Mouse (Mus musculus): ENCODE measurements at regions not wholly inside any gene's neighbourhood (a gene's known extent, or its start where the extent isn't known, plus 50 kb on each side); places are given as distances from the start of the nearest gene placed in this dataset.

DNA sequence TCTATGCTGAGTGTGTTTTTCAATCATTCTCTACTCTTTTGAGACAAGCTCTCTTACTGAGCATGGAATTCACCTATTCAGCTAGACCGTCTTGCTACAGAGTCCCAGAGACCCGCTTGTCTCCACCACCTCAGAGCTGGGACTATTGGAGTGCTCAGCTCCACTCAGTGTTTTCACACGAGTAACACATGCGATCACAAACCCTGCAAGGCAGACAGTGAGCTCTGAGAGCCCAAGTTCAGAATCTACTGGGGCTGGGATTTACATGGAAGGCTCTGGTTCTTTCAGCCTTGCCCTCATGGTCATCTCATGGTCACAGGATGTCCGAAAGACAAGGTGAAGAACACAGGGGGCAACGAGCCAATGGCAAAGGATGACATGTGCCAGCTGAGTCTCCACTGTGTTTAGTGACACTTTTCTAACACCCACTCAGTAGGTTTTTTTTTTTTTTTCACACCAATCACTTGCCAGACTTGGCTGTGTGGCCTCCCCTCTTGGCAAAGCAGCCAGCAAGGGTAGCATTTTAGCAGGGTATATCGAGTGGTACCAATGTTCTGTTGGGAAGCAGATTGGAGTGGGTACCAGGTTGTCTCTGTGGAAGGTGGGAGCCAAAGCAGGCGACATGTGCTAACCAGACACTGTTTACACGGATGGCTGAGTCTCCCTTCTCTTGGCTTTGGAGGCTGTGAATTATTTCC, 51.2 kb upstream of the Gtsf1l start:
- in situ Hi-C loops (cut with MboI; ENCODE audit: low pct_ligation_motif_present, low pct_unique_long_range_greater_than_20kb, low sequenced_read_pairs): no loop called here

DNA sequence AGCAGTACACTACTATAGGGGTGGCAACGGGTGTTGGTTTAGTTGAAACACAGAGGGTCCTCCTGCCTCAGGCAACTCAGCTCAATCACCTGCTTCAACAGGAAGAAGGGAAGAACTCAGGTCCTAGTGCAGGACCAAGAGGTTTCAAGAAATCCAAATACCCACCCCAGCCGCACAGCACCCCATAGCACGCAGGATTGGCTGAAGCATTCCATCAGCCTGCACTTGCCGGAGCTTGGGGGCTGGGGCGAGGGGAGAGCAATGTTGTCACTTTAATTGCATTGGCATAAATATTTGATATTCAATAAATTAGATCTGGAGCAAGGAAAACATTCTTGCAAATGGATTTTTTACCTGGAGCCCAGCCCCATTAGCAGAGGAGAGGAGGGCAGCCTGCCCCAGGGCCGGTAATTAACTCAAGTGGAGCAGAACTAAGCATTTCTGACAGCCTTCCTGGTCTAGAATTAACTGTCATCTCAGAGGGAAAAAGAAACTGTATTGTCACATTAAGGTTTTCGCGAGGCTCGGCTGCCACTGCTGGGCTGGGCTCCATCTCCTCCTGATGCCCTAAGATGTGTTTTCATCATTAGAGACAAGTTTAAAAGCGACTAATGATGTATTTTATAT, 55.2 kb upstream of the Gtsf1l start:
- H3K4me2 ChIP-seq (ENCODE audit: insufficient read depth, low read depth, poor library complexity, severe bottlenecking): no peak overlapping the region
- no peak overlapping the region for H3K9ac ChIP-seq (ENCODE audit: insufficient read depth, low read depth)
- in situ Hi-C loops (cut with MboI; ENCODE audit: low pct_ligation_motif_present, low pct_unique_long_range_greater_than_20kb, low sequenced_read_pairs): no loop called here
- H3K79me2 ChIP-seq (replicated peaks; ENCODE audit: control insufficient read depth, extremely low read depth, insufficient read depth, poor library complexity, severe bottlenecking): no peaks in the 10 kb centered on the region
- H3K36me3 ChIP-seq (replicated peaks in 1 of 2; ENCODE audit: control insufficient read depth in 1 of 2, insufficient read depth in 1 of 2, low read length in 1 of 2): no peaks in the 10 kb centered on the region
- no peak for TF ChIP-seq IRF4 (IDR thresholded peaks at IDR 0.05; ENCODE audit: low read depth, low read length)
- TF ChIP-seq SIN3A (IDR thresholded peaks at IDR 0.05; ENCODE audit: low read length): no peak
- TF ChIP-seq PAX5 (IDR thresholded peaks at IDR 0.05; ENCODE audit: low read length): no peak
- no peak for TF ChIP-seq MYC (IDR thresholded peaks at IDR 0.05; ENCODE audit: low read depth, low read length)
- no peak for TF ChIP-seq NRF1 (IDR thresholded peaks at IDR 0.05; ENCODE audit: low read depth, low read length)
- TF ChIP-seq SMC3 (IDR thresholded peaks at IDR 0.05; ENCODE audit: low read depth, low read length): no peak
- no peak for TF ChIP-seq GABPA (IDR thresholded peaks at IDR 0.05; ENCODE audit: insufficient replicate concordance, low read depth, low read length)
- TF ChIP-seq HCFC1 (IDR thresholded peaks at IDR 0.05; ENCODE audit: low read depth, low read length): no peak
- TF ChIP-seq ZNF384 (IDR thresholded peaks at IDR 0.05; ENCODE audit: low read depth, low read length): no peak
- no peak for TF ChIP-seq ZMIZ1 (IDR thresholded peaks at IDR 0.05; ENCODE audit: low read depth, low read length)
- no peak for TF ChIP-seq MEF2A (IDR thresholded peaks at IDR 0.05; ENCODE audit: borderline replicate concordance, low read depth, low read length)
- no peak for TF ChIP-seq CHD2 (IDR thresholded peaks at IDR 0.05; ENCODE audit: low read length)
- TF ChIP-seq MAFK (IDR thresholded peaks at IDR 0.05; ENCODE audit: insufficient replicate concordance, low read length): no peak
- TF ChIP-seq RCOR1 (conservative IDR thresholded peaks at IDR 0.05; ENCODE audit: low read depth, low read length): no peak
- TF ChIP-seq EP300 (IDR thresholded peaks at IDR 0.05; ENCODE audit: low read length): no peak
- H3K4me1 ChIP-seq (ENCODE audit: control insufficient read depth in 1 of 2, insufficient read depth in 2 of 2): no peaks in the 10 kb centered on the region
- DNase-seq (ENCODE audit: extremely low read depth): no peak
- H3K4me3 ChIP-seq (replicated peaks in 1 of 3; ENCODE audit: low read depth in 2 of 3, low read length in 2 of 3, poor library complexity in 1 of 3): no peak overlapping the region
- H3K27ac ChIP-seq (ENCODE audit: insufficient read depth, low read depth): no peak overlapping the region
- peaks cover 16% of the 10 kb centered on the region for H3K9me3 ChIP-seq (replicated peaks; ENCODE audit: low read length)
- peaks cover 64% of the 10 kb centered on the region for H3K27me3 ChIP-seq (replicated peaks)
- dilution Hi-C loops (cut with MboI; ENCODE audit: extremely low pct_ligation_motif_present, extremely low pct_unique_long_range_greater_than_20kb, low sequenced_read_pairs): no loop called here

More for the DNA sequence above, 51.2 kb upstream of the Gtsf1l start:
- dilution Hi-C loops (cut with MboI; ENCODE audit: extremely low pct_ligation_motif_present, extremely low pct_unique_long_range_greater_than_20kb, low sequenced_read_pairs): no loop called here
- Histone ChIP-seq H3K4me1 (ENCODE audit: control insufficient read depth in 1 of 2, insufficient read depth in 2 of 2) (no peaks in the 10 kb centered on the region), H3K27me3 (replicated peaks) (peaks cover 60% of the 10 kb centered on the region), H3K36me3 (replicated peaks in 1 of 2; ENCODE audit: control insufficient read depth in 1 of 2, insufficient read depth in 1 of 2, low read length in 1 of 2) (no peaks in the 10 kb centered on the region), H3K79me2 (replicated peaks; ENCODE audit: control insufficient read depth, extremely low read depth, insufficient read depth, poor library complexity, severe bottlenecking) (no peaks in the 10 kb centered on the region), H3K4me3 (replicated peaks in 1 of 3; ENCODE audit: low read depth in 2 of 3, low read length in 2 of 3, poor library complexity in 1 of 3) (no peak overlapping the region), H3K9me3 (replicated peaks; ENCODE audit: low read length) (peaks cover 9% of the 10 kb centered on the region), H3K9ac (ENCODE audit: insufficient read depth, low read depth) (no peak overlapping the region), H3K27ac (ENCODE audit: insufficient read depth, low read depth) (no peak overlapping the region), H3K4me2 (ENCODE audit: insufficient read depth, low read depth, poor library complexity, severe bottlenecking) (no peak overlapping the region)
- no peak for TF ChIP-seq E2F4 (IDR thresholded peaks at IDR 0.05; ENCODE audit: insufficient replicate concordance, low read depth, low read length)
- no peak for TF ChIP-seq UBTF (IDR thresholded peaks at IDR 0.05; ENCODE audit: low read depth, low read length)
- TF ChIP-seq TBP (conservative IDR thresholded peaks at IDR 0.05; ENCODE audit: low read depth, low read length): no peak
- no peak for TF ChIP-seq EP300 (IDR thresholded peaks at IDR 0.05; ENCODE audit: low read length)
- no peak for TF ChIP-seq RAD21 (IDR thresholded peaks at IDR 0.05; ENCODE audit: low read depth, low read length)
- TF ChIP-seq NELFE (IDR thresholded peaks at IDR 0.05; ENCODE audit: low read depth, low read length): no peak
- TF ChIP-seq JUN (IDR thresholded peaks at IDR 0.05; ENCODE audit: insufficient read depth, low read depth, low read length): no peak
- TF ChIP-seq ZKSCAN1 (IDR thresholded peaks at IDR 0.05; ENCODE audit: borderline replicate concordance, low read depth, low read length): no peak
- no peak for TF ChIP-seq MXI1 (IDR thresholded peaks at IDR 0.05; ENCODE audit: low read depth, low read length)
- no peak for TF ChIP-seq RCOR1 (conservative IDR thresholded peaks at IDR 0.05; ENCODE audit: low read depth, low read length)
- no peak for TF ChIP-seq MAZ (IDR thresholded peaks at IDR 0.05; ENCODE audit: low read depth, low read length)
- TF ChIP-seq CHD1 (IDR thresholded peaks at IDR 0.05; ENCODE audit: low read depth, low read length): no peak
- TF ChIP-seq ZNF384 (IDR thresholded peaks at IDR 0.05; ENCODE audit: low read depth, low read length): no peak
- no peak for TF ChIP-seq ETS1 (conservative IDR thresholded peaks at IDR 0.05; ENCODE audit: low read depth, low read length)
- TF ChIP-seq SMC3 (IDR thresholded peaks at IDR 0.05; ENCODE audit: low read depth, low read length): no peak
- no peak for TF ChIP-seq SIN3A (IDR thresholded peaks at IDR 0.05; ENCODE audit: low read length)
- TF ChIP-seq CTCF (conservative IDR thresholded peaks at IDR 0.05 in 1 of 2, IDR thresholded peaks at IDR 0.05 in 1 of 2; ENCODE audit: low read depth in 2 of 2, low read length in 2 of 2): no peak
- no peak for TF ChIP-seq CHD2 (IDR thresholded peaks at IDR 0.05; ENCODE audit: low read length)
- no peak for DNase-seq (ENCODE audit: extremely low read depth)

All from CH12.LX (cell line).